Mouse (Mus musculus) cortical plate, adult 2 months (tissue): Measurements from ENCODE around the gene Smurf1.

Experiments used
- CTCF ChIP-seq: fragments of 200-500 bp; IDR thresholded peaks from 2 replicates; pipeline ENCODE4 v1.5.1; 2011; ENCODE audit warnings: mild to moderate bottlenecking, control low read depth, low read length; ENCODE audit not compliant: insufficient read depth; ENCODE audit errors: extremely low read depth
- POLR2A ChIP-seq: fragments of 200-500 bp; IDR thresholded peaks from 2 replicates; pipeline ENCODE4 v1.6.1; 2011; ENCODE audit warnings: mild to moderate bottlenecking, low read length, control low read depth; ENCODE audit not compliant: insufficient read depth; ENCODE audit errors: extremely low read depth

DNA sequence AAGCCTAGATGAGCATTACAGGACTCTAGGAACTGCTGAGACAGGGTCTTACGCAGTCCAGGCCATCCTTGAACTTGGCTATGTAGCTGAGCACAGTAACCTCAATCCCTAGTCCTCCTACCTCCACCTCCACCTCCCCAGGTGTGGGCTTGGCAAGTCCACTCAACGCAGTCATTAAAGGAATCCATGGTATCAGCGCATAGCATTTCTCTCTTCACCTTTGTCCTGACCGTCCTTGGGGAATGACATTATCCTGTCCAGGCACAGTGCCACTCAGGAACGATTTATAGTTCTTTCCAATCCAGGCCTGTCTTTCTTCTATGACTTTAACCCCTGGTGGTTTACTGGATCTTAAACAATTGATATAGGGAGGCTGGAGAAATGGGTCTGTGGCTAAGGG is 24.8 kb upstream of the Smurf1 start:
- TF ChIP-seq CTCF (no peak), POLR2A (no peak)
